Mouse (Mus musculus): Measurements from ENCODE around the gene Cpeb3. TPM values are rescaled to one million over a fixed set of nuclear protein-coding genes. Genes with fewer than 3 reads are reported as not detected.

Cpeb3 gene
- polyA plus RNA-seq (2012; rRNA removed), result 4.4 and 5.6 TPM in 2 replicates

DNA sequence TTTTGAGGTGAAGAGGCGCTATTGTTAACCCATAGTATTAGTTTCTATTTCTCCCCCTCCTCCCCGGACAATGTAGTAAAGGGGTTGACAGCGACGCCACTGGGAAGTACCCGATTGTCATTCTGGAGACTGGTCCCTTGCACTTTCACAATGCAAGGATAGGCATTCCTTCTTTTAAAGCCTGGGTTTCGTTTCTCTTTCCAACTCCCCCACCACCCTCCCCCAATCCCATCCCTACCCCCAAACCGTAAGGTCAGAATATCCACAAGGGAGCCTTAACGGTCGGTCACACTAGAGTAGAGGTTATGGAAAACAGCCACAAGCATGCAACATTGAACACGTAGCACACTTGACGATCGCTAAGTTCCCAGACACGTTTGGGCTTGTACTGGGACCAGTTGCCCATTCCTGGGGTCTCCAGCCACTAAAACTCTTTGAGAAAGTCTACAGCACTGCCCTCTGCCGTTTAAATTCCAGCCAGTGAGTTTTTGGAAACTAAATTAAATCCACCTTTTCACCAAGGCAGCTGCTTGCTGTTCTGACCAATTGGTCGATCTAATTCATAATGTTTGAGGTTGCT is at the start of gene Cpeb3:
Gene Cpeb3 (minus strand): TSS at position 426 of the 580 bp plus-strand sequence.

DNA sequence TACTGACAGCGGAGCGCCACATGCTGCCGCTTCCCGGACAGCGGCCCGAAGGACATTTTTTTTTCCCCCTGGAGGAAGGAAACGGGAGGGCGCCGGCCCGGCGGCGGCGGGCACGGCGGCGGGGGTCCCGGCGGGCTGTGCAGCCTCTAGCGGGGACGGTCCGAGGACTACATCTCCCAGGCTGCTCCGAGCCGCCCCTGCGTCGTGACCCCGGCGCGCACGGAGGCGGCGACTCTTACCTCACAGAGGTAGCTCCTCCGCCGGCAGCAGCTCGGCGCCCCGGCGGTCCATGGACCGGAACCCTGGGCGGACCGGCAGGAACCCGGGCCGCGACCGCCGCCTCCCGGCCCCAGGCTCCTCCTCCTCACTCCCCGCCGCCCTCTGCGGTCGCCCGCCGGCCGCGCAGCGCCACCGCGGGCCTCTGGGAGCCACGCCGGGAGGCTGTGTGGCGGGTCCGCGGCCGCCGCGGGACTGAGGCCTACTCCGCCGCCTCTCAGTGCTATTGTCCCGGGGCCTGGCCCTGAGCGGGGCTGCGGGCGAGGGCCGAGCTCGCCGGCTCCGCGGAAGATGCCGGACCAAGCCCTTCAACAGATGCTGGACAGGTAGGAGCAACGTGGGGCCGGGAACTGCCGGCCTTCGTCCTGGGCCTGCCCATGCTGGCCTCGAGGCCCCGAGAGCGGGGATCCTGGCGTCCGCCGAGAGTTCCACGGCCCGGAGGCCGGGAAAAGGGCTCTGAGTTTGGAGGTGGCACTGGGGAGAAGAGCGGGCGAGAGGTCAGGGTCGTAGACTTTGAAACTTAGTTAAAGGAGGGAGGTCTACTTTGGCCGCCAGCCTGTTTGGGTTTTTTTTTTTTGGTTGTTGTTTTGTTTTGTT is 862 bp downstream of the Cpeb3 start, which contains the start of gene March5:
Gene March5 (plus strand): TSS at position 241 of the 873 bp plus-strand sequence.

Other genes with a start within 250 kb of the Cpeb3 start
- gene March5, start 1.1 kb downstream of the Cpeb3 start, polyA plus RNA-seq (2012; rRNA removed), result 10.5 and 20.2 TPM in 2 replicates
- gene Ide, start 129.3 kb upstream of the Cpeb3 start, polyA plus RNA-seq (2012; rRNA removed), result 8.1 and 9.7 TPM in 2 replicates
- gene Kif11, start 167.8 kb upstream of the Cpeb3 start, polyA plus RNA-seq (2012; rRNA removed), result 0.17 and 0.37 TPM in 2 replicates
- 4.1 and 6.4 TPM in 2 replicates for gene Hhex, start 226.2 kb upstream of the Cpeb3 start, polyA plus RNA-seq (2012; rRNA removed)